Mouse (Mus musculus) ES-E14 (cell line): ENCODE data around the gene Xrra1. TPM values are rescaled to one million over a fixed set of nuclear protein-coding genes. Genes with fewer than 3 reads are reported as not detected.
A peak's percentile ranks its signal among the peaks of the same experiment; 100 is the strongest.

ENCODE experiments used
- DNase-seq: peaks from one replicate; pipeline ENCODE4 v3.0.0-alpha.2; 2013; ENCODE audit warnings: low read depth, low spot score
- H3K27ac ChIP-seq: 2 replicates; pipeline ENCODE4 v1.5.1; 2012; ENCODE audit warnings: low read depth, mild to moderate bottlenecking, low read length, moderate library complexity, mixed read lengths; ENCODE audit not compliant: poor library complexity, insufficient read depth, severe bottlenecking
- H3K36me3 ChIP-seq: 2 replicates; pipeline ENCODE4 v1.6.1; 2012; ENCODE audit warnings: mild to moderate bottlenecking, low read length, moderate library complexity, mixed read lengths; ENCODE audit not compliant: control insufficient read depth, poor library complexity, insufficient read depth, severe bottlenecking
- H3K4me1 ChIP-seq, 2 experiments: fragments of 150-350 bp in 1 of 2; sonication (generic) in 1 of 2; 2 replicates each; pipeline ENCODE4 v1.6.1; 2012; ENCODE audit warnings: low read length in 2 of 2, mild to moderate bottlenecking in 1 of 2, mixed read lengths in 1 of 2; ENCODE audit not compliant: control insufficient read depth in 2 of 2, insufficient read depth in 2 of 2, poor library complexity in 1 of 2
- H3K4me3 ChIP-seq, 2 experiments: fragments of 150-350 bp in 1 of 2; sonication (generic) in 1 of 2; 2 replicates each; pipeline ENCODE4 v1.5.1; 2012; ENCODE audit warnings: low read length in 2 of 2, low read depth in 1 of 2, mild to moderate bottlenecking in 1 of 2, mixed read lengths in 1 of 2; ENCODE audit not compliant: insufficient read depth in 1 of 2, poor library complexity in 1 of 2, severe bottlenecking in 1 of 2
- H3K9ac ChIP-seq: 2 replicates; pipeline ENCODE4 v1.6.1; 2012; ENCODE audit warnings: low read depth, mild to moderate bottlenecking, low read length, mixed read lengths; ENCODE audit not compliant: poor library complexity, insufficient read depth, severe bottlenecking
- H3K9me3 ChIP-seq: fragments of 150-350 bp; sonication (generic); 2 replicates; pipeline ENCODE4 v1.6.1; 2012; ENCODE audit warnings: low read depth, mild to moderate bottlenecking, low read length; ENCODE audit not compliant: control insufficient read depth, insufficient read depth
- CHD2 ChIP-seq: IDR thresholded peaks from 2 replicates; pipeline ENCODE4 v1.6.1; 2014; ENCODE audit warnings: mild to moderate bottlenecking, low read depth, low read length, inconsistent platforms
- HCFC1 ChIP-seq: IDR thresholded peaks from 2 replicates; pipeline ENCODE4 v1.6.1; 2012; ENCODE audit warnings: low read length, inconsistent platforms, borderline replicate concordance; ENCODE audit not compliant: insufficient read depth
- MAFK ChIP-seq: IDR thresholded peaks from 2 replicates; pipeline ENCODE4 v1.6.1; 2014; ENCODE audit warnings: mild to moderate bottlenecking, low read depth, low read length, inconsistent platforms; ENCODE audit not compliant: insufficient read depth
- ZC3H11A ChIP-seq: IDR thresholded peaks from 2 replicates; pipeline ENCODE4 v1.6.1; 2012; ENCODE audit warnings: low read depth, mild to moderate bottlenecking, inconsistent platforms, low read length, borderline replicate concordance
- ZNF384 ChIP-seq: IDR thresholded peaks from 2 replicates; pipeline ENCODE4 v1.6.1; 2012; ENCODE audit warnings: low read depth, low read length, inconsistent platforms
- in situ Hi-C, 2 experiments: fragments of 600-800 bp; cut with MboI; formaldehyde crosslinking; loops; one replicate each; pipeline ENCODE4 v1.15.1; 2025; ENCODE audit warnings: low sequenced_read_pairs in 2 of 2, inconsistent platforms in 1 of 2; ENCODE audit not compliant: unreplicated experiment in 2 of 2
- total RNA-seq: library from RNA; depleted of rRNA; stranded (reverse); fragments of 300-350 nt; gene quantifications from 2 replicates; pipeline ENCODE4 v1.2.3, GENCODE M21; 2012

The Xrra1 gene
- total RNA-seq, 1 experiment: 0.40 TPM

- H3K9ac ChIP-seq: no peak overlapping the region
- peaks cover 0 to 8% of the 10 kb centered on the region in 2 experiments; a peak in 1 of 4 replicates for H3K4me1 ChIP-seq
- H3K4me3 ChIP-seq: no peak overlapping the region
- no peak for DNase-seq
- no peak for TF ChIP-seq HCFC1
- H3K36me3 ChIP-seq: peaks cover 13% of the 10 kb centered on the region; the same call in 1 of the 2 replicates
- no peaks in the 10 kb centered on the region for H3K9me3 ChIP-seq
- in situ Hi-C loops: no loop called here
- H3K27ac ChIP-seq: no peak overlapping the region
Measured at GRCm38 (mm10) chr7:99854311-99854710, 4.6 kb upstream of the Xrra1 start.

- no peak for DNase-seq
- Histone ChIP-seq H3K36me3 (peaks cover 11% of the 10 kb centered on the region; the same call in 1 of the 2 replicates), H3K9me3 (no peaks in the 10 kb centered on the region), H3K27ac (no peak overlapping the region), H3K4me1 (peaks cover 0 to 8% of the 10 kb centered on the region in 2 experiments; a peak in 1 of 4 replicates), H3K4me3 (no peak overlapping the region), H3K9ac (0 out of 2 replicates have a peak overlapping the region, but pooled peaks have one; percentile 20)
- in situ Hi-C loops: no loop called here
- TF ChIP-seq CHD2: no peak
- TF ChIP-seq HCFC1: no peak
- TF ChIP-seq MAFK: no peak
- no peak for TF ChIP-seq ZNF384
Measured at GRCm38 (mm10) chr7:99856266-99856861, 2.6 kb upstream of the Xrra1 start.

GRCm38 (mm10) chr7:99858175-99858812, 622 bp upstream of the Xrra1 start:
- in situ Hi-C loops: no loop called here
- peaks cover 11% of the 10 kb centered on the region; the same call in 1 of the 2 replicates for H3K36me3 ChIP-seq
- TF ChIP-seq ZC3H11A: no peak
- no peak for TF ChIP-seq CHD2
- no peak for TF ChIP-seq HCFC1
- TF ChIP-seq ZNF384: no peak
- no peak for TF ChIP-seq MAFK
- H3K4me1 ChIP-seq: peaks cover 0 to 8% of the 10 kb centered on the region in 2 experiments; a peak in 1 of 4 replicates
- H3K4me3 ChIP-seq: peak overlapping the region; percentile 96 to 99
- no peaks in the 10 kb centered on the region for H3K9me3 ChIP-seq
- peak; percentile 6 for DNase-seq
- H3K27ac ChIP-seq: no peak overlapping the region
- H3K9ac ChIP-seq: peak overlapping the region; percentile 99

GRCm38 (mm10) chr7:99863362-99863761, 4.4 kb downstream of the Xrra1 start, which contains the start of gene Spcs2:
Spcs2 (minus strand) TSS chr7:99863462.
- Histone ChIP-seq H3K27ac (no peak within 1 kb of the TSS), H3K4me1 (no peaks in the 10 kb centered on the region; a peak in 1 of 4 replicates), H3K9ac (no peak within 1 kb of the TSS), H3K36me3 (no peaks in the 10 kb centered on the region), H3K9me3 (no peaks in the 10 kb centered on the region), H3K4me3 (no peak within 1 kb of the TSS)
- DNase-seq: no peak
- in situ Hi-C loops: no loop called here
- TF ChIP-seq ZNF384 (no peak), ZC3H11A (no peak), MAFK (no peak), HCFC1 (no peak), CHD2 (no peak)
